Comparison of ENCODE assay signal across 8 mouse cellular contexts in the genomic region with DNA sequence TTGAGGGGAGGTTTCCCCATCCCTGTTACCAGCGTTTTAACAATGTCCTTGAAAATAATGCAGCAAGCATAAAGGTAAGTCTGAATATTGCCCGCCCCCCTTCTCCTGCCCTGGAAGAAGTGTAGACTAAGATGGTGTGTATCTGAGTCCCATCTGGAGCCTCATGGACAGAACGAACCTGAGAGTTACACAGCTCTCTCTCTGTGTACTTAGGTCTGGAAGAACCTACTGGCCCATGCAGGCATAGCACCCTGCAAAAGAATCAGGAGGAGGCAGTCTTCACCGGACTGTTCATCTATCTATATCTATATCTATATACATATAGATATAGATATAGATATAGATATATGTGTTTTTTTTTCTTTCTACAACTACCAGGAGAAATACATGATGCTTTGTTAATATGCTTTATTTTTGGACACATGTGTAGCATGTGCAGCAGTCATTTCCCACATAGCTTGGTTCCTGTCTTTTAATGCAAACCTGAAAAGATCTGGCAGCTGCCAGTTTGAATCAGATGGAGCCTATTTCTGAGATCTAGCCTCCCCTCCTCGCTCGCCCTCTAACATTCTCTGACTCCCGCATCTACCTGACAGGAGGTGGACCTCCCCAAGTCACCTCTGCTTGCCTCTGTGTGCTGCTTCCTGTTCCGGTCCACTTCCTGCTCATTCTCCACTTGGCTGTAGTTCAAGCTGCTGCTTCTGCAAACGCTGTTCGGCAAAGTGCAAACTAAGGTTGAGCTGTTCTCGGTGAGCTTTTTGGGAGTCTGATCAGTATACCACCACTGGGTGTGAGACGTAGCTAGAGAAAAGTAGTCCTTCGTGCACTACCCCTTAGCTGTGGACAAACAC. TPM values are rescaled to one million over a fixed set of nuclear protein-coding genes. Genes with fewer than 3 reads are reported as not detected.
DNase-seq lines count a peak whose midpoint lies in the region; ATAC-seq and TF ChIP-seq lines count a peak whose summit lies in the region.

No protein-coding gene starts in this region.

- DNase-seq in heart, postnatal 4 days = no peak
- no peak for DNase-seq in brain, embryonic 14.5 days (ENCODE audit: low read depth)
- DNase-seq in liver, embryonic 14.5 days (ENCODE audit: low read depth in 3 of 3, low spot score in 3 of 3) = no peak
- DNase-seq in ovary, adult 18-20 months (ENCODE audit: low spot score) = no peak
- no peak for DNase-seq in right cerebral cortex, postnatal 4 days

- no peak for TF ChIP-seq POLR2A in brain, embryonic 14.5 days (IDR thresholded peaks at IDR 0.05; ENCODE audit: borderline replicate concordance, extremely low read depth, insufficient read depth, insufficient read length, poor library complexity, severe bottlenecking)

- H3K9me3 ChIP-seq in heart, embryonic 11.5 days (replicated peaks; ENCODE audit: control insufficient read depth, low read length) = no peaks in the 10 kb centered on the region
- no peaks in the 10 kb centered on the region for H3K9me3 ChIP-seq in hindbrain, embryonic 15.5 days
- no peaks in the 10 kb centered on the region for H3K9me3 ChIP-seq in liver, embryonic 14.5 days (ENCODE audit: control insufficient read depth, low read length)
- H3K9me3 ChIP-seq in neural tube, embryonic 12.5 days = no peaks in the 10 kb centered on the region

- no peak for ATAC-seq in heart, embryonic 11.5 days (replicated peaks; ENCODE audit: insufficient number of reproducible peaks, low FRiP score, low TSS enrichment)
- ATAC-seq in hindbrain, embryonic 15.5 days (ENCODE audit: low FRiP score, low read depth) = no peak
- ATAC-seq in liver, embryonic 14.5 days (ENCODE audit: insufficient read depth) = no peak
- ATAC-seq in neural tube, embryonic 12.5 days (ENCODE audit: low FRiP score, low read depth) = no peak

- H3K4me3 ChIP-seq in heart, embryonic 11.5 days (ENCODE audit: low read depth, low read length) = no peak overlapping the region
- peak overlapping the region; percentile 67 for H3K4me3 ChIP-seq in hindbrain, embryonic 15.5 days
- no peak overlapping the region for H3K4me3 ChIP-seq in liver, embryonic 14.5 days (ENCODE audit: insufficient read depth in 1 of 2, low read depth in 2 of 2, low read length in 2 of 2)
- H3K4me3 ChIP-seq in neural tube, embryonic 12.5 days = no peak overlapping the region

- H3K36me3 ChIP-seq in heart, embryonic 11.5 days (ENCODE audit: control insufficient read depth, insufficient read depth, low read length) = no peaks in the 10 kb centered on the region
- peaks cover 18% of the 10 kb centered on the region for H3K36me3 ChIP-seq in hindbrain, embryonic 15.5 days
- H3K36me3 ChIP-seq in liver, embryonic 14.5 days (replicated peaks; ENCODE audit: control insufficient read depth, insufficient read depth, low read depth) = no peaks in the 10 kb centered on the region
- H3K36me3 ChIP-seq in neural tube, embryonic 12.5 days = peaks cover 9% of the 10 kb centered on the region; the same call in 1 of the 2 replicates

- WGBS in heart, embryonic 11.5 days (ENCODE audit: insufficient replicate concordance) = 76% methylated on average over 13 of the region's 13 CpGs
- 77% methylated on average over 13 of the region's 13 CpGs for WGBS in hindbrain, embryonic 15.5 days
- 43% methylated on average over 13 of the region's 13 CpGs for WGBS in liver, embryonic 14.5 days (ENCODE audit: insufficient replicate concordance)
- 82% methylated on average over 13 of the region's 13 CpGs for WGBS in neural tube, embryonic 12.5 days

- no peak for TF ChIP-seq EP300 in liver, embryonic 14.5 days (IDR thresholded peaks at IDR 0.05; ENCODE audit: low read depth)

- H3K4me1 ChIP-seq in heart, embryonic 11.5 days (ENCODE audit: control insufficient read depth, insufficient read depth, low read length) = peaks cover 15% of the 10 kb centered on the region
- H3K4me1 ChIP-seq in hindbrain, embryonic 15.5 days (replicated peaks) = peaks cover 17% of the 10 kb centered on the region
- H3K4me1 ChIP-seq in liver, embryonic 14.5 days (replicated peaks; ENCODE audit: control insufficient read depth in 2 of 2, insufficient read depth in 2 of 2, low read length in 1 of 2) = peaks cover 0 to 6% of the 10 kb centered on the region in 2 experiments
- peaks cover 8% of the 10 kb centered on the region for H3K4me1 ChIP-seq in neural tube, embryonic 12.5 days

- no peaks in the 10 kb centered on the region for H3K27me3 ChIP-seq in heart, embryonic 11.5 days (ENCODE audit: control insufficient read depth, insufficient read depth, low read length)
- H3K27me3 ChIP-seq in hindbrain, embryonic 15.5 days = peaks cover 12% of the 10 kb centered on the region; the same call in 1 of the 2 replicates
- no peaks in the 10 kb centered on the region for H3K27me3 ChIP-seq in liver, embryonic 14.5 days (ENCODE audit: control insufficient read depth, insufficient read depth, low read length)
- peaks cover 9% of the 10 kb centered on the region for H3K27me3 ChIP-seq in neural tube, embryonic 12.5 days (replicated peaks)

- H3K27ac ChIP-seq in heart, embryonic 11.5 days (ENCODE audit: low read depth, low read length) = no peak overlapping the region
- H3K27ac ChIP-seq in hindbrain, embryonic 15.5 days (replicated peaks) = no peak overlapping the region
- H3K27ac ChIP-seq in liver, embryonic 14.5 days = no peak overlapping the region
- H3K27ac ChIP-seq in neural tube, embryonic 12.5 days = no peak overlapping the region

- H3K4me2 ChIP-seq in heart, embryonic 11.5 days = peak overlapping the region; percentile 100
- H3K4me2 ChIP-seq in hindbrain, embryonic 15.5 days = peak overlapping the region; percentile 79
- peak overlapping the region; percentile 81 for H3K4me2 ChIP-seq in liver, embryonic 14.5 days (ENCODE audit: low read depth)
- H3K4me2 ChIP-seq in neural tube, embryonic 12.5 days (replicated peaks) = peak overlapping the region; percentile 94

- TF ChIP-seq CTCF in brain, embryonic 14.5 days (IDR thresholded peaks at IDR 0.05; ENCODE audit: borderline replicate concordance, extremely low read depth, insufficient read depth, insufficient read length) = peak; percentile 35; the same call in 1 of the 2 replicates
- peak; percentile 25; the same call in 1 of the 2 replicates for TF ChIP-seq CTCF in liver, embryonic 14.5 days (IDR thresholded peaks at IDR 0.05; ENCODE audit: low read depth)

- no peak overlapping the region for H3K9ac ChIP-seq in heart, embryonic 11.5 days (ENCODE audit: low read depth, low read length)
- H3K9ac ChIP-seq in hindbrain, embryonic 15.5 days = peak overlapping the region; percentile 81; the same call in 1 of the 2 replicates
- H3K9ac ChIP-seq in liver, embryonic 14.5 days (replicated peaks) = no peak overlapping the region
- no peak overlapping the region for H3K9ac ChIP-seq in neural tube, embryonic 12.5 days

RNA-seq across cellular contexts. Expression of a gene that starts 1.5 kb away (rescaled TPM):
- 18.9 and 20.2 TPM in 2 replicates for polyA plus RNA-seq in heart, embryonic 11.5 days (2014; fragmentation: Nextera tagmentation; extraction: Ambion mirVana)
- 10 to 100 TPM; 16.9 to 18.0 TPM for total RNA-seq in heart, postnatal 4 days (2021)
- polyA plus RNA-seq in brain, embryonic 14.5 days (2012; rRNA removed) = 52.0 and 52.8 TPM in 2 replicates
- 71.6 and 76.3 TPM in 2 replicates for polyA plus RNA-seq in hindbrain, embryonic 15.5 days (2015; fragmentation: Nextera tagmentation; extraction: Ambion mirVana)
- 6.3 and 7.1 TPM in 2 replicates for polyA plus RNA-seq in liver, embryonic 14.5 days (2012; rRNA removed)
- 8.2 and 10.0 TPM in 2 replicates for polyA plus RNA-seq in liver, embryonic 14.5 days (2014; fragmentation: Nextera tagmentation; extraction: Ambion mirVana)
- polyA plus RNA-seq in neural tube, embryonic 12.5 days (2016; fragmentation: Nextera tagmentation; extraction: Ambion mirVana) = 30.3 and 31.7 TPM in 2 replicates

RNA-seq across cellular contexts. Expression of a gene that starts 36.2 kb away (rescaled TPM):
- 84.4 and 120 TPM in 2 replicates for polyA plus RNA-seq in heart, embryonic 11.5 days (2014; fragmentation: Nextera tagmentation; extraction: Ambion mirVana)
- 100 to 1,000 TPM; 344 to 352 TPM for total RNA-seq in heart, postnatal 4 days (2021)
- polyA plus RNA-seq in brain, embryonic 14.5 days (2012; rRNA removed) = 56.6 and 75.8 TPM in 2 replicates
- polyA plus RNA-seq in hindbrain, embryonic 15.5 days (2015; fragmentation: Nextera tagmentation; extraction: Ambion mirVana) = 135 and 149 TPM in 2 replicates
- 10.4 and 12.9 TPM in 2 replicates for polyA plus RNA-seq in liver, embryonic 14.5 days (2012; rRNA removed)
- polyA plus RNA-seq in liver, embryonic 14.5 days (2014; fragmentation: Nextera tagmentation; extraction: Ambion mirVana) = 13.5 and 14.4 TPM in 2 replicates
- polyA plus RNA-seq in neural tube, embryonic 12.5 days (2016; fragmentation: Nextera tagmentation; extraction: Ambion mirVana) = 80.5 and 80.6 TPM in 2 replicates
